Mouse (Mus musculus): Measurements from ENCODE around the gene Cryl1. TPM values are rescaled to one million over a fixed set of nuclear protein-coding genes. Genes with fewer than 3 reads are reported as not detected.

The Cryl1 gene
- polyA plus RNA-seq, 1 experiment: 0.08 TPM

- no peak for TF ChIP-seq TAL1 (IDR thresholded peaks at IDR 0.05; ENCODE audit: low read length)
- TF ChIP-seq GATA1 (IDR thresholded peaks at IDR 0.05; ENCODE audit: low read length): no peak
- Histone ChIP-seq H3K4me1 (ENCODE audit: control insufficient read depth) (no peaks in the 10 kb centered on the region), H3K4me3 (replicated peaks) (no peak overlapping the region), H3K27me3 (ENCODE audit: control insufficient read depth) (no peaks in the 10 kb centered on the region), H3K9me3 (ENCODE audit: control insufficient read depth, low read length) (no peaks in the 10 kb centered on the region), H3K36me3 (ENCODE audit: control insufficient read depth) (no peaks in the 10 kb centered on the region)
These were observed 151.8 kb downstream of the Cryl1 start for GRCm38 (mm10) chr14:57246575-57246974.

GRCm38 (mm10) chr14:57242978-57243377 is 155.4 kb downstream of the Cryl1 start:
- no peaks in the 10 kb centered on the region for H3K36me3 ChIP-seq (ENCODE audit: control insufficient read depth)
- H3K27me3 ChIP-seq (ENCODE audit: control insufficient read depth): no peaks in the 10 kb centered on the region
- no peaks in the 10 kb centered on the region for H3K4me1 ChIP-seq (ENCODE audit: control insufficient read depth)
- no peaks in the 10 kb centered on the region for H3K9me3 ChIP-seq (ENCODE audit: control insufficient read depth, low read length)
- H3K4me3 ChIP-seq (replicated peaks): no peak overlapping the region
- TF ChIP-seq GATA1 (IDR thresholded peaks at IDR 0.05; ENCODE audit: low read length) (no peak), TAL1 (IDR thresholded peaks at IDR 0.05; ENCODE audit: low read length) (no peak)

DNA sequence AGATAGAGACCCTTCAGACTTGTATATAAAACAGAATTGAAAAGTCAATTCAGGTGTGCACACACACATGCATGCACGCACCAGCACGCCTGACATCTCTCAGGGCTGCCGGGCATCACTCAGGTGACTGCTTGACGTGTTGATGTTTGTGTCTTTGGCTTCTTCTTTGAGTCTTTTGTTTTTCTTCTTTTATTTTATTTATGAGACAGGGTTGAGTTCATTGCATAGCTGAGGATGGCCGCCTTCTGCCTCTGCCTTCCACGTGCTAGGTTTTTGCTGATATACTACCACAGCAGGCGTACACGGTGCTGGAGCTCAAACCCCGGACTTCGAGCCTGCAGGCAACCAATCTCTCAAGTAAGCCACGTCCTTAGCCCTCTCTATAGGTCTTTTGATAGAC is 163.1 kb downstream of the Cryl1 start:
- Histone ChIP-seq H3K27me3 (ENCODE audit: control insufficient read depth) (no peaks in the 10 kb centered on the region), H3K9me3 (ENCODE audit: control insufficient read depth, low read length) (no peaks in the 10 kb centered on the region), H3K4me1 (ENCODE audit: control insufficient read depth) (no peaks in the 10 kb centered on the region), H3K36me3 (ENCODE audit: control insufficient read depth) (no peaks in the 10 kb centered on the region), H3K4me3 (replicated peaks) (no peak overlapping the region)
- TF ChIP-seq TAL1 (IDR thresholded peaks at IDR 0.05; ENCODE audit: low read length) (no peak), GATA1 (IDR thresholded peaks at IDR 0.05; ENCODE audit: low read length) (no peak)

DNA sequence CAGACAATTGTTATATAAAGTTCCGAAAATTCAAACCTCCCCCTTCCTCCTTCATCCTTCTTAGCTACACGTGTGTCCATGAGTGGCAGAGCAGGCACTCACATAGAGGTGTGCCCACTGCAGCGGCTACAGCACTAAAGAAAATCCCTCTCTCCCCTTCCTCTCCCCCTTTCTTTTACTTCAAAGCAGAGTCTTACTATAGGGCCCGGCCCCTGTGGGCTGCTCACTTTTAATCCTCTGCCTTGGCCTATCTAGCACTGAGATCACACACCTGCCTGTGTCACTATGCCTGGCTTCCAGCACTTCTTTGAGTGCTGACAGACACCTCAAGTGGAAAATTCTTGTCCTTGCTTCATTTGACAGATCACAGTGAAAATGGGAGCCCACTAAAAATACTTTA is 163.6 kb downstream of the Cryl1 start:
- no peaks in the 10 kb centered on the region for H3K4me1 ChIP-seq (ENCODE audit: control insufficient read depth)
- H3K27me3 ChIP-seq (ENCODE audit: control insufficient read depth): no peaks in the 10 kb centered on the region
- H3K9me3 ChIP-seq (ENCODE audit: control insufficient read depth, low read length): no peaks in the 10 kb centered on the region
- no peak overlapping the region for H3K4me3 ChIP-seq (replicated peaks)
- no peaks in the 10 kb centered on the region for H3K36me3 ChIP-seq (ENCODE audit: control insufficient read depth)
- TF ChIP-seq GATA1 (IDR thresholded peaks at IDR 0.05; ENCODE audit: low read length) (no peak), TAL1 (IDR thresholded peaks at IDR 0.05; ENCODE audit: low read length) (no peak)

- H3K36me3 ChIP-seq (ENCODE audit: control insufficient read depth): no peaks in the 10 kb centered on the region
These were observed 167.9 kb downstream of the Cryl1 start for GRCm38 (mm10) chr14:57230264-57231015.

More at GRCm38 (mm10) chr14:57230264-57231015, 167.9 kb downstream of the Cryl1 start:
- Histone ChIP-seq H3K27me3 (ENCODE audit: control insufficient read depth) (no peaks in the 10 kb centered on the region), H3K4me1 (ENCODE audit: control insufficient read depth) (no peaks in the 10 kb centered on the region), H3K4me3 (replicated peaks) (no peak overlapping the region), H3K9me3 (ENCODE audit: control insufficient read depth, low read length) (no peaks in the 10 kb centered on the region)
- TF ChIP-seq GATA1 (IDR thresholded peaks at IDR 0.05; ENCODE audit: low read length) (no peak), TAL1 (IDR thresholded peaks at IDR 0.05; ENCODE audit: low read length) (no peak)

Other genes starting within 250 kb of the Cryl1 start
- not detected in 2 replicates for gene Ift88, start 25.5 kb upstream of the Cryl1 start, polyA plus RNA-seq (2012)
- not detected in 2 replicates for gene Il17d, start 126.2 kb upstream of the Cryl1 start, polyA plus RNA-seq (2012)
- 0.10 and 0.20 TPM in 2 replicates for gene Eef1akmt1, start 173.1 kb upstream of the Cryl1 start, polyA plus RNA-seq (2012)

Data from erythroblast, embryonic 14.5 days (primary cell).